Mouse (Mus musculus) CH12.LX (cell line): ENCODE results near the gene Nxf3. TPM values are rescaled to one million over a fixed set of nuclear protein-coding genes. Genes with fewer than 3 reads are reported as not detected.
A peak's percentile ranks its signal among the peaks of the same experiment; 100 is the strongest.
"Not testable (repeated sequence)": the region's sequence is repeated elsewhere in the genome, so short reads cannot be mapped to it uniquely, and the experiment has no call there.

Experiments
- DNase-seq: peaks from one replicate; pipeline ENCODE4 v3.0.0-alpha.2; 2013; ENCODE audit errors: extremely low read depth
- H3K27ac ChIP-seq: 2 replicates; pipeline ENCODE4 v1.5.1; 2012; ENCODE audit warnings: low read depth, mild to moderate bottlenecking, control low read depth, moderate library complexity; ENCODE audit not compliant: insufficient read depth
- H3K27me3 ChIP-seq: replicated peaks from 2 replicates; pipeline ENCODE3; 2012; ENCODE audit warnings: inconsistent platforms
- H3K36me3 ChIP-seq, 2 experiments: replicated peaks in 1 of 2; 2 replicates each; pipeline versions ENCODE3 to v1.6.1; 2012; ENCODE audit warnings: inconsistent platforms in 1 of 2, low read length in 1 of 2, mild to moderate bottlenecking in 1 of 2, mixed read lengths in 1 of 2, moderate library complexity in 1 of 2; ENCODE audit not compliant: control insufficient read depth in 1 of 2, insufficient read depth in 1 of 2
- H3K4me1 ChIP-seq, 2 experiments: 2 replicates each; pipeline ENCODE4 v1.6.1; 2012; ENCODE audit warnings: inconsistent platforms in 1 of 2, moderate library complexity in 1 of 2; ENCODE audit not compliant: insufficient read depth in 2 of 2, control insufficient read depth in 1 of 2
- H3K4me2 ChIP-seq: 2 replicates; pipeline ENCODE4 v1.6.1; 2012; ENCODE audit warnings: low read depth, mild to moderate bottlenecking, control low read depth; ENCODE audit not compliant: poor library complexity, insufficient read depth, severe bottlenecking
- H3K4me3 ChIP-seq, 3 experiments: fragments of 150-350 bp in 1 of 3; sonication (generic) in 1 of 3; replicated peaks in 1 of 3; 2 replicates each; pipeline versions ENCODE3 to v1.5.1; 2011 to 2012; ENCODE audit warnings: low read depth in 2 of 3, low read length in 2 of 3, mild to moderate bottlenecking in 2 of 3, moderate library complexity in 2 of 3, control low read depth in 1 of 3, improper control_type of control experiment in 1 of 3, inconsistent platforms in 1 of 3, mixed read lengths in 1 of 3; ENCODE audit not compliant: poor library complexity in 1 of 3
- H3K79me2 ChIP-seq: replicated peaks from 2 replicates; pipeline ENCODE4 v1.6.1; 2012; ENCODE audit warnings: mild to moderate bottlenecking, moderate library complexity; ENCODE audit not compliant: control insufficient read depth, poor library complexity, insufficient read depth, severe bottlenecking; ENCODE audit errors: extremely low read depth
- H3K9ac ChIP-seq: 2 replicates; pipeline ENCODE4 v1.6.1; 2012; ENCODE audit warnings: low read depth, mild to moderate bottlenecking, control low read depth, moderate library complexity; ENCODE audit not compliant: insufficient read depth
- H3K9me3 ChIP-seq: replicated peaks from 2 replicates; pipeline ENCODE3; 2012; ENCODE audit warnings: low read length, inconsistent platforms, mixed read lengths
- CHD1 ChIP-seq: IDR thresholded peaks from 2 replicates; pipeline ENCODE4 v1.6.1; 2012; ENCODE audit warnings: low read depth, low read length, improper control_type of control experiment, inconsistent platforms
- CTCF ChIP-seq, 2 experiments: IDR thresholded peaks in 1 of 2; conservative IDR thresholded peaks in 1 of 2; 2 replicates each; pipeline ENCODE4 v1.5.1; 2011 to 2012; ENCODE audit warnings: low read depth in 2 of 2, low read length in 2 of 2, improper control_type of control experiment in 1 of 2, inconsistent platforms in 1 of 2, mild to moderate bottlenecking in 1 of 2, moderate library complexity in 1 of 2
- E2F4 ChIP-seq: IDR thresholded peaks from 2 replicates; pipeline ENCODE4 v1.6.1; 2011; ENCODE audit warnings: low read depth, low read length, improper control_type of control experiment; ENCODE audit not compliant: insufficient replicate concordance
- ELF1 ChIP-seq: IDR thresholded peaks from 2 replicates; pipeline ENCODE4 v1.6.1; 2014; ENCODE audit warnings: low read depth, mild to moderate bottlenecking, inconsistent platforms, low read length, improper control_type of control experiment
- ETS1 ChIP-seq: conservative IDR thresholded peaks from 2 replicates; pipeline ENCODE4 v1.6.1; 2012; ENCODE audit warnings: low read depth, mild to moderate bottlenecking, inconsistent platforms, low read length, improper control_type of control experiment, moderate library complexity
- GABPA ChIP-seq: IDR thresholded peaks from 2 replicates; pipeline ENCODE4 v1.6.1; 2012; ENCODE audit warnings: low read depth, low read length, improper control_type of control experiment, inconsistent platforms; ENCODE audit not compliant: insufficient replicate concordance
- IRF4 ChIP-seq: IDR thresholded peaks from 2 replicates; pipeline ENCODE4 v1.6.1; 2014; ENCODE audit warnings: low read depth, mild to moderate bottlenecking, inconsistent platforms, low read length, improper control_type of control experiment
- MAFK ChIP-seq: IDR thresholded peaks from 2 replicates; pipeline ENCODE4 v1.6.1; 2011; ENCODE audit warnings: low read length, improper control_type of control experiment; ENCODE audit not compliant: insufficient replicate concordance
- MAX ChIP-seq: IDR thresholded peaks from 2 replicates; pipeline ENCODE4 v1.6.1; 2011; ENCODE audit warnings: low read length, improper control_type of control experiment
- MAZ ChIP-seq: IDR thresholded peaks from 2 replicates; pipeline ENCODE4 v1.6.1; 2012; ENCODE audit warnings: low read depth, mild to moderate bottlenecking, inconsistent platforms, low read length, improper control_type of control experiment, moderate library complexity
- MEF2A ChIP-seq: IDR thresholded peaks from 2 replicates; pipeline ENCODE4 v1.6.1; 2014; ENCODE audit warnings: low read depth, mild to moderate bottlenecking, inconsistent platforms, low read length, improper control_type of control experiment, borderline replicate concordance
- MYC ChIP-seq: IDR thresholded peaks from 2 replicates; pipeline ENCODE4 v1.6.1; 2011; ENCODE audit warnings: low read depth, mild to moderate bottlenecking, improper control_type of control experiment, low read length
- NELFE ChIP-seq: IDR thresholded peaks from 2 replicates; pipeline ENCODE4 v1.6.1; 2011; ENCODE audit warnings: low read depth, low read length, improper control_type of control experiment
- RAD21 ChIP-seq: IDR thresholded peaks from 2 replicates; pipeline ENCODE4 v1.6.1; 2011; ENCODE audit warnings: low read depth, mild to moderate bottlenecking, low read length, improper control_type of control experiment, moderate library complexity
- RCOR1 ChIP-seq: conservative IDR thresholded peaks from 2 replicates; pipeline ENCODE4 v1.6.1; 2012; ENCODE audit warnings: low read depth, mild to moderate bottlenecking, inconsistent platforms, low read length, improper control_type of control experiment
- TBP ChIP-seq: conservative IDR thresholded peaks from 2 replicates; pipeline ENCODE4 v1.6.1; 2011; ENCODE audit warnings: low read depth, low read length, improper control_type of control experiment
- UBTF ChIP-seq: IDR thresholded peaks from 2 replicates; pipeline ENCODE4 v1.6.1; 2012; ENCODE audit warnings: low read depth, mild to moderate bottlenecking, inconsistent platforms, low read length, improper control_type of control experiment, moderate library complexity
- ZC3H11A ChIP-seq: IDR thresholded peaks from 2 replicates; pipeline ENCODE4 v1.6.1; 2012; ENCODE audit warnings: low read depth, mild to moderate bottlenecking, inconsistent platforms, low read length, improper control_type of control experiment
- ZKSCAN1 ChIP-seq: IDR thresholded peaks from 2 replicates; pipeline ENCODE4 v1.6.1; 2012; ENCODE audit warnings: low read depth, inconsistent platforms, low read length, improper control_type of control experiment, borderline replicate concordance
- ZMIZ1 ChIP-seq: IDR thresholded peaks from 2 replicates; pipeline ENCODE4 v1.6.1; 2012; ENCODE audit warnings: low read depth, mild to moderate bottlenecking, inconsistent platforms, low read length, improper control_type of control experiment
- dilution Hi-C: fragments of 300-500 bp; cut with MboI; formaldehyde crosslinking; loops from 2 replicates; pipeline ENCODE4 v1.14.3; 2020; ENCODE audit warnings: low sequenced_read_pairs; ENCODE audit not compliant: extremely low pct_unique_long_range_greater_than_20kb, extremely low pct_ligation_motif_present
- in situ Hi-C: fragments of 300-500 bp; cut with MboI; formaldehyde crosslinking; loops from 3 replicates; pipeline ENCODE4 v1.14.3; 2019; ENCODE audit warnings: low sequenced_read_pairs, low pct_ligation_motif_present, low pct_unique_long_range_greater_than_20kb, mixed read lengths
- polyA plus RNA-seq: library from polyadenylated mRNA; unstranded; fragments of >175 nt; gene quantifications from 2 replicates; pipeline ENCODE4 v1.2.1, GENCODE M21; 2012; ENCODE audit warnings: low read depth; ENCODE audit not compliant: insufficient read length
- total RNA-seq, 2 experiments: library from RNA; depleted of rRNA; stranded (reverse); fragments of 300-350 nt in 1 of 2; fragments of >200 nt in 1 of 2; gene quantifications; 2 replicates each; pipeline ENCODE4 v1.2.3; 2012 to 2014

Nxf3 gene
- total and polyA plus RNA-seq, 3 experiments = 0.13 to 1.1 TPM; not detected in 1

DNA sequence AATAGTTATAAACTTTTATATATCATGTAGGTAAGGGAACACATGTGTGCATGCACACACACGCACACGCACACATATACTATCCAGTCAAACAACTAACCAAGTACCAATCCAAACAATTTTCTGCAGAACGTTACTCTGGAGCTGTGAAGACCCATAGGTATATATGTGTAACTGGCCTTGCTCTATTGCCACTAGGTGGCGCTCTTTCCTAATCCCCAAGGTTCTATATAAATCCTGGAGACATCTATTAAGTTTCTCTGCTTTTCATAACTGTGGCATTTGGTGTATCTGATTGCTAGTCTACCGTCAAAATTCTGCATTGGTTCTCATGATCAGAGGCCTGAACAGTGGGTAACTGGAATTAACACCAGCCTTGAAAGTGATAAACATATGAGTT is 37.5 kb downstream of the Nxf3 start (continued):
- TF ChIP-seq ZMIZ1 = no peak
- TF ChIP-seq ETS1 = no peak
- TF ChIP-seq NELFE = no peak
- TF ChIP-seq RAD21 = peak; percentile 54
- no peak for TF ChIP-seq MAZ
- TF ChIP-seq MAX = no peak
- TF ChIP-seq, all 38 proteins: peak for 3

DNA sequence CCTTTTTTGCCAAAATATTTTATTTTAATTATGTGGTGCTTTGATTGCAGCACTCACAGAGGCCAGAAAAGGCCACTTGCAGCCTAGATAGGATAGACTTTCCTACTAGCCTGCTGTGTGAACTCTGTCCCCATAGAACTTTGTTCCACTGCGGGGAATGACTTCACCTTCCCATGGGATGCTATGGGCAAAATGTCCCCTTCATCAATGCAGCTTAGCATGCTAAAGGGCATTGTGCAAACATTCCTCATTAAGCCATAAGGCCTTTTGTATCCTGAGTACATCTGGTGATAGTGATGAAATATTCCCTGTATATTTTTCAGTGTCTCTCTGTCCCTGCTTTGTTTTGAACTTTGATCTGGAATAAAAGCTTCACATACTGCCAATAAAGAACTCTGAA is 41.3 kb downstream of the Nxf3 start:
- Histone ChIP-seq H3K36me3 (no peaks in the 10 kb centered on the region), H3K4me3 (no peak overlapping the region), H3K79me2 (no peaks in the 10 kb centered on the region), H3K4me2 (no peak overlapping the region), H3K9ac (no peak overlapping the region), H3K27ac (no peak overlapping the region), H3K9me3 (no peaks in the 10 kb centered on the region), H3K27me3 (no peaks in the 10 kb centered on the region), H3K4me1 (no peaks in the 10 kb centered on the region; a peak in 1 of 4 replicates)
- TF ChIP-seq E2F4 (no peak), IRF4 (no peak), ETS1 (no peak), ZMIZ1 (no peak), MAFK (no peak), CHD1 (no peak), ZC3H11A (no peak), RAD21 (no peak), RCOR1 (no peak), MYC (no peak), MAX (no peak), UBTF (no peak), MAZ (no peak), ZKSCAN1 (no peak), GABPA (no peak), TBP (no peak), ELF1 (no peak), NELFE (no peak), CTCF (conservative IDR thresholded peaks at IDR 0.05 in 1 of 2, IDR thresholded peaks at IDR 0.05 in 1 of 2; ENCODE audit: low read depth in 2 of 2, low read length in 2 of 2) (no peak), MEF2A (no peak)
- in situ Hi-C loops (no loop called here), dilution Hi-C loops (no loop called here)
- DNase-seq = no peak

DNA sequence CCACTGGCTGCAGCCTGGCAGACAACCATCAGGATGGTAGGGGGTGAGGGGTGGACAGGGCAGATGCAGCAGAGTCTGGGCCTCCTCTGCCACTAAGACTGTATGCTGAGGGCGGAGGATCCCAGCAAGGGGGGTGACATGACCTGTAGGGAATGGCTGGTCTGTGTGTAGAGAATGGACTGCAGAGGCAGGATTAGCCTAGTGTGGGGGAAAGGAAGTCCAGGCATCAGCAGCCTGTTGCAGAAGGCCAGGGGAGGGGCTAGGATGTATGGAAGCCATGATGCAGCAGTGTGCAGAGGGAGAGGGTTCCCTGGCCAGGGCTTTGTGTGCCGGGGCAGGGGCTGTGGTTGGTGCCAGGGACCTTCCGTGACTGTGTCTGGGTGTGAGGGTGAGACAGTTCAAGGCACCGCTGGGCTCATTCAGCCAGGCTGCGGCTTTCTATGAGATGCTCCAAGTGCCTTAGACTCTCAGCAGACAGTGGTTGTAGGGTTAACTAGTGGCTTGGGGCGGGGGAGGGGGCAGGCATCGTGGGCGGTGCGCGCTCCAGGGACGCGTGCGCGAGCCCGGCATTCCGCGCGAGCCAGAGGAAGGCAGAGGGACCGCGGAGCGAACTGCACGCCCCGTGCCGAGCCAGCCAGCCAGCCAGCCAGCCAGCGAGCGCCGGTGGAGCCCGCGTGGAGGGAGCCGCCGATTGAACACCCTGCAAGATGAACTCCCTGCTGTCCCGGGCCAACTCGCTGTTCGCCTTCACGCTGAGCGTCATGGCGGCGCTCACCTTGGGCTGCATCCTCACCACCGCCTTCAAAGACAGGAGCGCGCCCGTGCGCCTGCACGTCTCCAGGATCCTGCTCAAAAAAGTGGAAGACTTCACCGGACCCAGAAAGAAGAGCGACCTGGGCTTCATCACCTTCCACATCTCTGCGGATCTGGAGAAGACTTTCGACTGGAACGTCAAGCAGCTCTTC is 52.0 kb downstream of the Nxf3 start, which contains the start of gene Arxes1:
TSS of gene Arxes1 (plus strand) at position 569 of the 965 bp plus-strand sequence.
- in situ Hi-C loops, H3K9ac ChIP-seq, DNase-seq, H3K4me3 ChIP-seq, H3K79me2 ChIP-seq, H3K36me3 ChIP-seq, H3K4me2 ChIP-seq, H3K27me3 ChIP-seq, dilution Hi-C loops, H3K4me1 ChIP-seq, H3K27ac ChIP-seq, H3K9me3 ChIP-seq: not testable (repeated sequence)
